In genomic region chrX:74220099-74220498, GRCm38 (mm10) we compare ENCODE assay signal across 17 mouse cellular contexts. TPM values are rescaled to one million over a fixed set of nuclear protein-coding genes. Genes with fewer than 3 reads are reported as not detected.
DNase-seq lines count a peak whose midpoint lies in the region; ATAC-seq and TF ChIP-seq lines count a peak whose summit lies in the region.
"Not testable (repeated sequence)": the region's sequence is repeated elsewhere in the genome, so short reads cannot be mapped to it uniquely, and the experiment has no call there.
"Had no signal": no experiment of that assay in that cellular context is flagged by ENCODE, and none has a peak within 500 bp of the region (broad histone marks: within the 10 kb centered on the region; RNA-seq: fewer than 3 reads in every experiment).

No protein-coding gene starts in this region.

- TF ChIP-seq CTCF in lung, embryonic 14.5 days (IDR thresholded peaks at IDR 0.05; ENCODE audit: low read depth) = not testable (repeated sequence)

- not testable (repeated sequence) for H3K4me2 ChIP-seq in forebrain, embryonic 13.5 days; hindbrain, embryonic 15.5 days; kidney, embryonic 15.5 days; lung, embryonic 14.5 days; midbrain, embryonic 13.5 days (replicated peaks); stomach, embryonic 14.5 days (replicated peaks; ENCODE audit: low read depth, low read length)

- not testable (repeated sequence) for H3K4me3 ChIP-seq in forebrain, embryonic 13.5 days; hindbrain, embryonic 15.5 days; kidney, embryonic 15.5 days (replicated peaks); lung, embryonic 14.5 days (ENCODE audit: low read depth, low read length); midbrain, embryonic 13.5 days (replicated peaks); stomach, embryonic 14.5 days (ENCODE audit: low read depth, low read length)

- 46% methylated on average over 1 of the region's 1 CpGs for WGBS in forebrain, embryonic 13.5 days
- WGBS in hindbrain, embryonic 15.5 days = 57% methylated on average over 1 of the region's 1 CpGs
- 61% methylated on average over 1 of the region's 1 CpGs for WGBS in kidney, embryonic 15.5 days
- 65% methylated on average over 1 of the region's 1 CpGs for WGBS in lung, embryonic 14.5 days
- WGBS in midbrain, embryonic 13.5 days = 65% methylated on average over 1 of the region's 1 CpGs
- WGBS in stomach, embryonic 14.5 days = 68% methylated on average over 1 of the region's 1 CpGs

- H3K9me3 ChIP-seq in forebrain, embryonic 13.5 days (replicated peaks); hindbrain, embryonic 15.5 days; kidney, embryonic 15.5 days (replicated peaks); lung, embryonic 14.5 days (ENCODE audit: low read depth, low read length); midbrain, embryonic 13.5 days; stomach, embryonic 14.5 days (ENCODE audit: control insufficient read depth, low read depth, low read length): not testable (repeated sequence)

- DNase-seq in lung, embryonic 14.5 days = not testable (repeated sequence)

- not testable (repeated sequence) for H3K27me3 ChIP-seq in forebrain, embryonic 13.5 days; hindbrain, embryonic 15.5 days; kidney, embryonic 15.5 days; lung, embryonic 14.5 days (ENCODE audit: insufficient read depth, low read length); midbrain, embryonic 13.5 days; stomach, embryonic 14.5 days (ENCODE audit: control insufficient read depth, insufficient read depth, low read length)

- peaks cover 28% of the 10 kb centered on the region for H3K36me3 ChIP-seq in forebrain, embryonic 13.5 days (ENCODE audit: poor library complexity, severe bottlenecking)
- H3K36me3 ChIP-seq in hindbrain, embryonic 15.5 days = peaks cover 15% of the 10 kb centered on the region
- H3K36me3 ChIP-seq in kidney, embryonic 15.5 days = peaks cover 29% of the 10 kb centered on the region
- peaks cover 28% of the 10 kb centered on the region for H3K36me3 ChIP-seq in lung, embryonic 14.5 days (ENCODE audit: insufficient read depth)
- H3K36me3 ChIP-seq in midbrain, embryonic 13.5 days = peaks cover 26% of the 10 kb centered on the region
- peaks cover 17% of the 10 kb centered on the region for H3K36me3 ChIP-seq in stomach, embryonic 14.5 days (ENCODE audit: control insufficient read depth, insufficient read depth, low read length)

- H3K4me1 ChIP-seq in forebrain, embryonic 13.5 days; hindbrain, embryonic 15.5 days (replicated peaks); kidney, embryonic 15.5 days; lung, embryonic 14.5 days (ENCODE audit: insufficient read depth); midbrain, embryonic 13.5 days (replicated peaks); stomach, embryonic 14.5 days (ENCODE audit: control insufficient read depth, insufficient read depth, low read length): not testable (repeated sequence)

- not testable (repeated sequence) for H3K27ac ChIP-seq in forebrain, embryonic 13.5 days; hindbrain, embryonic 15.5 days (replicated peaks); kidney, embryonic 15.5 days; lung, embryonic 14.5 days (ENCODE audit: low read depth); midbrain, embryonic 13.5 days; stomach, embryonic 14.5 days (ENCODE audit: low read length)

- 0 out of 2 replicates have a peak, but pooled peaks have one; percentile 10 for ATAC-seq in forebrain, embryonic 13.5 days
- peak; percentile 27; the same call in 1 of the 2 replicates for ATAC-seq in hindbrain, embryonic 15.5 days (ENCODE audit: low FRiP score, low read depth)
- ATAC-seq in kidney, embryonic 15.5 days (replicated peaks; ENCODE audit: low FRiP score) = peak; percentile 33; the same call in 1 of the 2 replicates
- peak; percentile 33; the same call in 1 of the 2 replicates for ATAC-seq in lung, embryonic 14.5 days (ENCODE audit: insufficient read depth)
- ATAC-seq in midbrain, embryonic 13.5 days = peak; percentile 53; the same call in 1 of the 2 replicates
- peak; percentile 49; the same call in 1 of the 2 replicates for ATAC-seq in stomach, embryonic 14.5 days (ENCODE audit: insufficient number of reproducible peaks, insufficient read depth, low FRiP score, low read depth)

- not testable (repeated sequence) for H3K9ac ChIP-seq in forebrain, embryonic 13.5 days; hindbrain, embryonic 15.5 days; kidney, embryonic 15.5 days; lung, embryonic 14.5 days; midbrain, embryonic 13.5 days (replicated peaks); stomach, embryonic 14.5 days (replicated peaks; ENCODE audit: low read depth, low read length)

RNA-seq across cellular contexts. Expression of gene Flna, which starts 29.5 kb away (rescaled TPM):
- polyA plus RNA-seq in forebrain, embryonic 13.5 days (2015; fragmentation: Nextera tagmentation; extraction: Ambion mirVana) = 102 and 128 TPM in 2 replicates
- 87.8 and 92.0 TPM in 2 replicates for polyA plus RNA-seq in hindbrain, embryonic 15.5 days (2015; fragmentation: Nextera tagmentation; extraction: Ambion mirVana)
- 243 and 308 TPM in 2 replicates for polyA plus RNA-seq in kidney, embryonic 15.5 days (2015; fragmentation: Nextera tagmentation; extraction: Ambion mirVana)
- 474 and 504 TPM in 2 replicates for polyA plus RNA-seq in lung, embryonic 14.5 days (2014; fragmentation: Nextera tagmentation; extraction: Ambion mirVana)
- 102 and 109 TPM in 2 replicates for polyA plus RNA-seq in midbrain, embryonic 13.5 days (2015; fragmentation: Nextera tagmentation; extraction: Ambion mirVana)
- polyA plus RNA-seq in stomach, embryonic 14.5 days (2014; fragmentation: Nextera tagmentation; extraction: Ambion mirVana) = 515 and 563 TPM in 2 replicates

RNA-seq across cellular contexts. Expression of gene Emd, which starts 34.4 kb away (rescaled TPM):
- polyA plus RNA-seq in forebrain, embryonic 13.5 days (2015; fragmentation: Nextera tagmentation; extraction: Ambion mirVana) = 22.5 and 23.1 TPM in 2 replicates
- 14.5 and 16.7 TPM in 2 replicates for polyA plus RNA-seq in hindbrain, embryonic 15.5 days (2015; fragmentation: Nextera tagmentation; extraction: Ambion mirVana)
- 27.9 and 30.9 TPM in 2 replicates for polyA plus RNA-seq in kidney, embryonic 15.5 days (2015; fragmentation: Nextera tagmentation; extraction: Ambion mirVana)
- 29.1 and 29.3 TPM in 2 replicates for polyA plus RNA-seq in lung, embryonic 14.5 days (2014; fragmentation: Nextera tagmentation; extraction: Ambion mirVana)
- polyA plus RNA-seq in midbrain, embryonic 13.5 days (2015; fragmentation: Nextera tagmentation; extraction: Ambion mirVana) = 19.2 and 20.4 TPM in 2 replicates
- polyA plus RNA-seq in stomach, embryonic 14.5 days (2014; fragmentation: Nextera tagmentation; extraction: Ambion mirVana) = 33.3 and 37.3 TPM in 2 replicates

RNA-seq across cellular contexts. Expression of gene Tktl1, which starts 43.0 kb away (rescaled TPM):
- 0.14 TPM in 1 of 2 replicates, not detected in the other for polyA plus RNA-seq in forebrain, embryonic 13.5 days (2015; fragmentation: Nextera tagmentation; extraction: Ambion mirVana)
- 0.05 and 0.07 TPM in 2 replicates for polyA plus RNA-seq in hindbrain, embryonic 15.5 days (2015; fragmentation: Nextera tagmentation; extraction: Ambion mirVana)
- 0.06 and 0.14 TPM in 2 replicates for polyA plus RNA-seq in kidney, embryonic 15.5 days (2015; fragmentation: Nextera tagmentation; extraction: Ambion mirVana)
- polyA plus RNA-seq in lung, embryonic 14.5 days (2014; fragmentation: Nextera tagmentation; extraction: Ambion mirVana) = not detected in 2 replicates
- 0.08 and 0.13 TPM in 2 replicates for polyA plus RNA-seq in midbrain, embryonic 13.5 days (2015; fragmentation: Nextera tagmentation; extraction: Ambion mirVana)
- not detected in 2 replicates for polyA plus RNA-seq in stomach, embryonic 14.5 days (2014; fragmentation: Nextera tagmentation; extraction: Ambion mirVana)
- polyA plus RNA-seq: embryonic facial prominence, embryonic 11.5 days; embryonic facial prominence, embryonic 15.5 days; forebrain, embryonic 11.5 days; forebrain, embryonic 15.5 days; G1E; heart, embryonic 11.5 days; heart, postnatal 0 days; hindbrain, embryonic 16.5 days had no signal

RNA-seq across cellular contexts. Expression of gene Rpl10, which starts 50.5 kb away (rescaled TPM):
- 601 and 642 TPM in 2 replicates for polyA plus RNA-seq in forebrain, embryonic 13.5 days (2015; fragmentation: Nextera tagmentation; extraction: Ambion mirVana)
- polyA plus RNA-seq in hindbrain, embryonic 15.5 days (2015; fragmentation: Nextera tagmentation; extraction: Ambion mirVana) = 396 and 404 TPM in 2 replicates
- polyA plus RNA-seq in kidney, embryonic 15.5 days (2015; fragmentation: Nextera tagmentation; extraction: Ambion mirVana) = 796 and 801 TPM in 2 replicates
- polyA plus RNA-seq in lung, embryonic 14.5 days (2014; fragmentation: Nextera tagmentation; extraction: Ambion mirVana) = 989 and 995 TPM in 2 replicates
- 542 and 551 TPM in 2 replicates for polyA plus RNA-seq in midbrain, embryonic 13.5 days (2015; fragmentation: Nextera tagmentation; extraction: Ambion mirVana)
- polyA plus RNA-seq in stomach, embryonic 14.5 days (2014; fragmentation: Nextera tagmentation; extraction: Ambion mirVana) = 893 and 924 TPM in 2 replicates

RNA-seq across cellular contexts. Expression of gene Tex28, which starts 52.5 kb away (rescaled TPM):
- polyA plus RNA-seq in forebrain, embryonic 13.5 days (2015; fragmentation: Nextera tagmentation; extraction: Ambion mirVana) = not detected in 2 replicates
- polyA plus RNA-seq in hindbrain, embryonic 15.5 days (2015; fragmentation: Nextera tagmentation; extraction: Ambion mirVana) = not detected in 2 replicates
- polyA plus RNA-seq in kidney, embryonic 15.5 days (2015; fragmentation: Nextera tagmentation; extraction: Ambion mirVana) = not detected in 2 replicates
- polyA plus RNA-seq in lung, embryonic 14.5 days (2014; fragmentation: Nextera tagmentation; extraction: Ambion mirVana) = not detected in 2 replicates
- not detected in 2 replicates for polyA plus RNA-seq in midbrain, embryonic 13.5 days (2015; fragmentation: Nextera tagmentation; extraction: Ambion mirVana)
- not detected in 2 replicates for polyA plus RNA-seq in stomach, embryonic 14.5 days (2014; fragmentation: Nextera tagmentation; extraction: Ambion mirVana)
- polyA plus RNA-seq: embryonic facial prominence, embryonic 11.5 days; embryonic facial prominence, embryonic 15.5 days; forebrain, embryonic 11.5 days; forebrain, embryonic 15.5 days; G1E; heart, embryonic 11.5 days; heart, embryonic 14.5 days; heart, postnatal 0 days; hindbrain, embryonic 12.5 days; hindbrain, embryonic 16.5 days; Patski had no signal
